In genomic region chr8:94954921-94955758, GRCm38 (mm10) we compare ENCODE assay signal across 8 mouse cellular contexts. TPM values are rescaled to one million over a fixed set of nuclear protein-coding genes. Genes with fewer than 3 reads are reported as not detected.
A peak's percentile ranks its signal among the peaks of the same experiment; 100 is the strongest.
DNase-seq lines count a peak whose midpoint lies in the region; ATAC-seq and TF ChIP-seq lines count a peak whose summit lies in the region.

No protein-coding gene starts in this region.

- no peaks in the 10 kb centered on the region for H3K27me3 ChIP-seq in hindbrain, embryonic 14.5 days (ENCODE audit: control insufficient read depth, insufficient read depth, low read length)
- 0 out of 2 replicates have a peak, but pooled peaks cover 7% of the 10 kb centered on the region for H3K27me3 ChIP-seq in hindbrain, embryonic 10.5 days (ENCODE audit: insufficient read depth, poor library complexity, severe bottlenecking)
- H3K27me3 ChIP-seq in G1E (ENCODE audit: insufficient read depth, low read length): no peaks in the 10 kb centered on the region
- H3K27me3 ChIP-seq in kidney, embryonic 15.5 days: no peaks in the 10 kb centered on the region
- H3K27me3 ChIP-seq in lung, embryonic 16.5 days (ENCODE audit: control insufficient read depth, insufficient read depth, low read depth, low read length): no peaks in the 10 kb centered on the region
- H3K27me3 ChIP-seq in stomach, embryonic 14.5 days (ENCODE audit: control insufficient read depth, insufficient read depth, low read length): no peaks in the 10 kb centered on the region

- no peak for ATAC-seq in hindbrain, embryonic 14.5 days (ENCODE audit: low FRiP score)
- peak; percentile 76 for ATAC-seq in G1E (ENCODE audit: extremely low read depth, insufficient number of reproducible peaks, low FRiP score, poor library complexity, severe bottlenecking)
- 0 out of 2 replicates have a peak, but pooled peaks have one; percentile 20 for ATAC-seq in kidney, embryonic 15.5 days (replicated peaks; ENCODE audit: low FRiP score)
- ATAC-seq in lung, embryonic 16.5 days (ENCODE audit: low read depth): peak; percentile 80
- peak; percentile 78 for ATAC-seq in stomach, embryonic 14.5 days (ENCODE audit: insufficient number of reproducible peaks, insufficient read depth, low FRiP score, low read depth)
- ATAC-seq in activated CD4-positive, CD25-positive, alpha-beta regulatory T cell, adult 4 months: no peak

- H3K9ac ChIP-seq in hindbrain, embryonic 14.5 days: no peak overlapping the region
- no peak overlapping the region for H3K9ac ChIP-seq in kidney, embryonic 15.5 days
- peak overlapping the region; percentile 43; the same call in 1 of the 2 replicates for H3K9ac ChIP-seq in lung, embryonic 16.5 days (ENCODE audit: low read length)
- H3K9ac ChIP-seq in stomach, embryonic 14.5 days (replicated peaks; ENCODE audit: low read depth, low read length): no peak overlapping the region

- no peak overlapping the region for H3K27ac ChIP-seq in hindbrain, embryonic 14.5 days
- H3K27ac ChIP-seq in hindbrain, embryonic 10.5 days: no peak overlapping the region
- peak overlapping the region; percentile 43; the same call in 1 of the 2 replicates for H3K27ac ChIP-seq in kidney, embryonic 15.5 days
- peak overlapping the region; percentile 88 for H3K27ac ChIP-seq in lung, embryonic 16.5 days (ENCODE audit: low read length)
- peak overlapping the region; percentile 75 for H3K27ac ChIP-seq in stomach, embryonic 14.5 days (ENCODE audit: low read length)

- 40% methylated on average over 9 of the region's 9 CpGs for WGBS in hindbrain, embryonic 14.5 days
- 40% methylated on average over 9 of the region's 9 CpGs for WGBS in hindbrain, embryonic 10.5 days
- WGBS in kidney, embryonic 15.5 days: 27% methylated on average over 9 of the region's 9 CpGs
- 12% methylated on average over 9 of the region's 9 CpGs for WGBS in lung, embryonic 16.5 days
- 22% methylated on average over 9 of the region's 9 CpGs for WGBS in stomach, embryonic 14.5 days

- no peak overlapping the region for H3K4me3 ChIP-seq in hindbrain, embryonic 14.5 days (replicated peaks; ENCODE audit: low read length)
- H3K4me3 ChIP-seq in hindbrain, embryonic 10.5 days: no peak overlapping the region
- H3K4me3 ChIP-seq in G1E (ENCODE audit: low read depth, low read length): no peak overlapping the region; the same call in 1 of the 2 replicates
- no peak overlapping the region for H3K4me3 ChIP-seq in kidney, embryonic 15.5 days (replicated peaks)
- no peak overlapping the region for H3K4me3 ChIP-seq in lung, embryonic 16.5 days (ENCODE audit: low read length)
- H3K4me3 ChIP-seq in stomach, embryonic 14.5 days (ENCODE audit: low read depth, low read length): no peak overlapping the region

- no peak overlapping the region for H3K4me2 ChIP-seq in hindbrain, embryonic 14.5 days (replicated peaks)
- no peak overlapping the region for H3K4me2 ChIP-seq in kidney, embryonic 15.5 days
- peak overlapping the region; percentile 3 for H3K4me2 ChIP-seq in lung, embryonic 16.5 days (ENCODE audit: low read depth, low read length)
- H3K4me2 ChIP-seq in stomach, embryonic 14.5 days (replicated peaks; ENCODE audit: low read depth, low read length): peak overlapping the region; percentile 23; the same call in 1 of the 2 replicates

- no peaks in the 10 kb centered on the region for H3K9me3 ChIP-seq in hindbrain, embryonic 14.5 days (ENCODE audit: control insufficient read depth, low read length)
- H3K9me3 ChIP-seq in hindbrain, embryonic 10.5 days: no peaks in the 10 kb centered on the region
- H3K9me3 ChIP-seq in G1E (replicated peaks): no peaks in the 10 kb centered on the region
- no peaks in the 10 kb centered on the region for H3K9me3 ChIP-seq in kidney, embryonic 15.5 days (replicated peaks)
- no peaks in the 10 kb centered on the region for H3K9me3 ChIP-seq in lung, embryonic 16.5 days (ENCODE audit: control insufficient read depth, low read length)
- no peaks in the 10 kb centered on the region for H3K9me3 ChIP-seq in stomach, embryonic 14.5 days (ENCODE audit: control insufficient read depth, low read depth, low read length)

- H3K4me1 ChIP-seq in hindbrain, embryonic 14.5 days (replicated peaks; ENCODE audit: control insufficient read depth, insufficient read depth, low read length): no peaks in the 10 kb centered on the region
- 0 out of 2 replicates have a peak, but pooled peaks cover 5% of the 10 kb centered on the region for H3K4me1 ChIP-seq in hindbrain, embryonic 10.5 days (replicated peaks)
- H3K4me1 ChIP-seq in G1E (ENCODE audit: insufficient read depth, low read depth, low read length): peaks cover 54% of the 10 kb centered on the region
- peaks cover 23% of the 10 kb centered on the region for H3K4me1 ChIP-seq in kidney, embryonic 15.5 days
- peaks cover 12% of the 10 kb centered on the region for H3K4me1 ChIP-seq in lung, embryonic 16.5 days (replicated peaks; ENCODE audit: control insufficient read depth, insufficient read depth, low read length)
- H3K4me1 ChIP-seq in stomach, embryonic 14.5 days (ENCODE audit: control insufficient read depth, insufficient read depth, low read length): peaks cover 11% of the 10 kb centered on the region

- no peaks in the 10 kb centered on the region for H3K36me3 ChIP-seq in hindbrain, embryonic 14.5 days (replicated peaks; ENCODE audit: control insufficient read depth, insufficient read depth)
- H3K36me3 ChIP-seq in hindbrain, embryonic 10.5 days: no peaks in the 10 kb centered on the region
- H3K36me3 ChIP-seq in G1E (replicated peaks): no peaks in the 10 kb centered on the region
- H3K36me3 ChIP-seq in kidney, embryonic 15.5 days: no peaks in the 10 kb centered on the region
- no peaks in the 10 kb centered on the region for H3K36me3 ChIP-seq in lung, embryonic 16.5 days (ENCODE audit: control insufficient read depth, insufficient read depth, low read length)
- H3K36me3 ChIP-seq in stomach, embryonic 14.5 days (ENCODE audit: control insufficient read depth, insufficient read depth, low read length): no peaks in the 10 kb centered on the region

- TF ChIP-seq CTCF in G1E (IDR thresholded peaks at IDR 0.05; ENCODE audit: low read depth, low read length): peak; percentile 39; the same call in 1 of the 2 replicates

- DNase-seq in hindbrain, embryonic 14.5 days (ENCODE audit: low spot score): peak; percentile 57
- no peak for DNase-seq in hindbrain, embryonic 10.5 days (ENCODE audit: low spot score)
- DNase-seq in G1E (ENCODE audit: low spot score): peak; percentile 41
- DNase-seq in embryo, embryonic 10.5 days (ENCODE audit: low spot score): peak; percentile 67

RNA-seq across cellular contexts. Expression of gene Adgrg1, which starts 19.4 kb away (rescaled TPM):
- polyA plus RNA-seq in hindbrain, embryonic 14.5 days (2014; fragmentation: Nextera tagmentation; extraction: Ambion mirVana): 115 and 123 TPM in 2 replicates
- 101 and 186 TPM in 2 replicates for polyA plus RNA-seq in hindbrain, embryonic 10.5 days (2016; fragmentation: Nextera tagmentation; extraction: Ambion mirVana)
- total RNA-seq in G1E (2014; fragmentation: Nextera tagmentation) (339 and 345 TPM in 2 replicates), G1E (2017) (54.0 and 57.7 TPM in 2 replicates)
- 211 and 229 TPM in 2 replicates for polyA plus RNA-seq in G1E (2012)
- polyA plus RNA-seq in kidney, embryonic 15.5 days (2015; fragmentation: Nextera tagmentation; extraction: Ambion mirVana): 41.7 and 44.8 TPM in 2 replicates
- polyA plus RNA-seq in lung, embryonic 16.5 days (2015; fragmentation: Nextera tagmentation; extraction: Ambion mirVana): 39.8 and 42.9 TPM in 2 replicates
- 43.8 and 50.9 TPM in 2 replicates for polyA plus RNA-seq in stomach, embryonic 14.5 days (2014; fragmentation: Nextera tagmentation; extraction: Ambion mirVana)
- polyA plus RNA-seq in activated CD4-positive, CD25-positive, alpha-beta regulatory T cell, adult 4 months (2017; shearing (Covaris generic)): 1 to 10 TPM; 1.8 to 2.8 TPM

RNA-seq across cellular contexts. Expression of gene Adgrg5, which starts 31.6 kb away (rescaled TPM):
- 0.23 and 0.27 TPM in 2 replicates for polyA plus RNA-seq in hindbrain, embryonic 14.5 days (2014; fragmentation: Nextera tagmentation; extraction: Ambion mirVana)
- 0.22 and 0.68 TPM in 2 replicates for polyA plus RNA-seq in hindbrain, embryonic 10.5 days (2016; fragmentation: Nextera tagmentation; extraction: Ambion mirVana)
- total RNA-seq in G1E (2014; fragmentation: Nextera tagmentation): 3.2 and 6.4 TPM in 2 replicates
- 0.76 and 0.87 TPM in 2 replicates for total RNA-seq in G1E (2017)
- 1.9 and 2.9 TPM in 2 replicates for polyA plus RNA-seq in G1E (2012)
- 0.05 and 0.13 TPM in 2 replicates for polyA plus RNA-seq in kidney, embryonic 15.5 days (2015; fragmentation: Nextera tagmentation; extraction: Ambion mirVana)
- 0.15 and 0.73 TPM in 2 replicates for polyA plus RNA-seq in lung, embryonic 16.5 days (2015; fragmentation: Nextera tagmentation; extraction: Ambion mirVana)
- 0.25 and 0.36 TPM in 2 replicates for polyA plus RNA-seq in stomach, embryonic 14.5 days (2014; fragmentation: Nextera tagmentation; extraction: Ambion mirVana)
- polyA plus RNA-seq in activated CD4-positive, CD25-positive, alpha-beta regulatory T cell, adult 4 months (2017; shearing (Covaris generic)): 1 to 10 TPM; 1.3 to 1.4 TPM

RNA-seq across cellular contexts. Expression of gene Ccdc102a, which starts 37.2 kb away (rescaled TPM):
- 7.1 and 9.0 TPM in 2 replicates for polyA plus RNA-seq in hindbrain, embryonic 14.5 days (2014; fragmentation: Nextera tagmentation; extraction: Ambion mirVana)
- polyA plus RNA-seq in hindbrain, embryonic 10.5 days (2016; fragmentation: Nextera tagmentation; extraction: Ambion mirVana): 15.7 and 17.5 TPM in 2 replicates
- 5.5 and 7.7 TPM in 2 replicates for total RNA-seq in G1E (2014; fragmentation: Nextera tagmentation)
- 3.3 and 4.5 TPM in 2 replicates for total RNA-seq in G1E (2017)
- 20.5 and 26.3 TPM in 2 replicates for polyA plus RNA-seq in G1E (2012)
- polyA plus RNA-seq in kidney, embryonic 15.5 days (2015; fragmentation: Nextera tagmentation; extraction: Ambion mirVana): 21.6 and 24.1 TPM in 2 replicates
- 18.2 and 18.5 TPM in 2 replicates for polyA plus RNA-seq in lung, embryonic 16.5 days (2015; fragmentation: Nextera tagmentation; extraction: Ambion mirVana)
- polyA plus RNA-seq in stomach, embryonic 14.5 days (2014; fragmentation: Nextera tagmentation; extraction: Ambion mirVana): 29.9 and 32.3 TPM in 2 replicates
- polyA plus RNA-seq in activated CD4-positive, CD25-positive, alpha-beta regulatory T cell, adult 4 months (2017; shearing (Covaris generic)): under 1 TPM; 0.20 to 0.57 TPM

Comparison
In these comparisons a context has a peak if more than half of its experiments do, and no peak if none do; other contexts are left out.
1. ATAC-seq: peak in G1E (single experiment), kidney, embryonic 15.5 days (single experiment), lung, embryonic 16.5 days (single experiment) and stomach, embryonic 14.5 days (single experiment); none in hindbrain, embryonic 14.5 days (single experiment) and activated CD4-positive, CD25-positive, alpha-beta regulatory T cell, adult 4 months (single experiment).
2. H3K27ac ChIP-seq: peak in kidney, embryonic 15.5 days (single experiment), lung, embryonic 16.5 days (single experiment) and stomach, embryonic 14.5 days (single experiment); none in hindbrain, embryonic 14.5 days (single experiment) and hindbrain, embryonic 10.5 days (single experiment).
3. H3K4me2 ChIP-seq: peak in lung, embryonic 16.5 days (single experiment) and stomach, embryonic 14.5 days (single experiment); none in hindbrain, embryonic 14.5 days (single experiment) and kidney, embryonic 15.5 days (single experiment).
4. RNA of gene Adgrg1, which starts 19.4 kb away (polyA plus RNA-seq): 211 to 229 TPM in G1E, 101 to 186 TPM in hindbrain, embryonic 10.5 days, 115 to 123 TPM in hindbrain, embryonic 14.5 days, 41.7 to 44.8 TPM in kidney, embryonic 15.5 days, 43.8 to 50.9 TPM in stomach, embryonic 14.5 days and 39.8 to 42.9 TPM in lung, embryonic 16.5 days; 1.8 to 2.8 TPM in activated CD4-positive, CD25-positive, alpha-beta regulatory T cell, adult 4 months; every median in the first group is over 10 times any median in the second.